Mouse (Mus musculus): ENCODE results near the gene Prlr. TPM values are rescaled to one million over a fixed set of nuclear protein-coding genes. Genes with fewer than 3 reads are reported as not detected.

Prlr gene
- polyA plus RNA-seq, 1 experiment from 2014 or later = 0.32 TPM

DNA sequence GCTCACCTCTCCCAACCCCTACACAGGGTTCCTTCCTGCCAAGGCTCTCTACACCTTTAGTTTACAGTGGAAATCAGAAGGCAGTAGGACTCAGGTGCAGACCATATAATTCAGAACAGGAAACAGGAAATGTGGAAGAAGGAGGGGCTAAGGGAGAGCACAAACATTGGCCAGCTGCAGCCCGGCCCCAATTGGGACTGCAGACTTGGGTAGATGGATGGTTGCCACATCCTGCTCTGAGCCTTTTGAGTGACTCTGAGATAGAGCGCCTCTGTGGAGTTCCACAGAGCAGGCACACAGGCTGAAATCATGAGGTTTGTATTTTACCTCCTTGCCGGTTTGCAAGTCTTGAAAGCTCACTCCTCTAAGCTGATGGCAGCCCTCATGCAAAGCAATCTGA, 59.8 kb downstream of the Prlr start:
- H3K27ac ChIP-seq = no peak overlapping the region
- 89% methylated on average over 3 of the region's 3 CpGs for WGBS
- ATAC-seq (ENCODE audit: insufficient number of reproducible peaks, insufficient read depth, low FRiP score, low TSS enrichment) = no peak

DNA sequence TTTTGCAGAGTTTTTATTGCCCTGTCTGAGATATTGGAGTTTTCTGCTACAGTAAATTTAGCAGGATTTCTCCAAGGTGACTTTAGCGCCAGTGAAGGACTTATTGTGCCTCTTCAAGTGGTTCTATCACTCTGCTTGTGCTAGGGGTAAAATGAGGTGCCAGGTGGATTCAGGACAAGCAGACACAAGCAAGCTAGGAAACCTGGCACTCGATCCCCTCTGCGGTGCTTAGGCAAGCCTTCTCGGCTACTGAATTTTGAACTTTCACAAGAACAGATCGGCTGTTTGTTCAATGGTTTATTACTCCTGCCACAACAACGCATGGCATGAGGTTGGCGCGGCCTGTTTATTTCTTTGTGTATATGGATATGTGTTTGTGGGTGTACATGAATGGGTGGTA, 61.4 kb downstream of the Prlr start:
- Histone ChIP-seq H3K36me3 (no peaks in the 10 kb centered on the region), H3K9ac (no peak overlapping the region), H3K9me3 (no peaks in the 10 kb centered on the region), H3K27ac (no peak overlapping the region), H3K4me1 (no peaks in the 10 kb centered on the region), H3K27me3 (no peaks in the 10 kb centered on the region), H3K4me2 (replicated peaks) (no peak overlapping the region), H3K4me3 (no peak overlapping the region)
- ATAC-seq (ENCODE audit: insufficient number of reproducible peaks, insufficient read depth, low FRiP score, low TSS enrichment) = no peak
- WGBS = 94% methylated on average over 8 of the region's 8 CpGs

More for the DNA sequence above, 59.8 kb downstream of the Prlr start:
- no peaks in the 10 kb centered on the region for H3K9me3 ChIP-seq
- no peaks in the 10 kb centered on the region for H3K27me3 ChIP-seq
- no peak overlapping the region for H3K9ac ChIP-seq
- H3K36me3 ChIP-seq = no peaks in the 10 kb centered on the region
- H3K4me2 ChIP-seq (replicated peaks) = no peak overlapping the region
- no peaks in the 10 kb centered on the region for H3K4me1 ChIP-seq
- no peak overlapping the region for H3K4me3 ChIP-seq

GRCm38 (mm10) chr15:10240228-10240795, 63.3 kb downstream of the Prlr start:
- Histone ChIP-seq H3K27ac (no peak overlapping the region), H3K4me3 (no peak overlapping the region), H3K36me3 (no peaks in the 10 kb centered on the region), H3K4me1 (no peaks in the 10 kb centered on the region), H3K9ac (no peak overlapping the region), H3K4me2 (replicated peaks) (no peak overlapping the region), H3K9me3 (no peaks in the 10 kb centered on the region), H3K27me3 (no peaks in the 10 kb centered on the region)
- 86% methylated on average over 5 of the region's 5 CpGs for WGBS
- ATAC-seq (ENCODE audit: insufficient number of reproducible peaks, insufficient read depth, low FRiP score, low TSS enrichment) = no peak

- Histone ChIP-seq H3K36me3 (no peaks in the 10 kb centered on the region), H3K4me1 (no peaks in the 10 kb centered on the region), H3K4me2 (replicated peaks) (no peak overlapping the region), H3K9me3 (no peaks in the 10 kb centered on the region), H3K27me3 (no peaks in the 10 kb centered on the region), H3K9ac (no peak overlapping the region), H3K4me3 (no peak overlapping the region), H3K27ac (no peak overlapping the region)
- ATAC-seq (ENCODE audit: insufficient number of reproducible peaks, insufficient read depth, low FRiP score, low TSS enrichment) = no peak
Observed at GRCm38 (mm10) chr15:10242250-10242649, 65.2 kb downstream of the Prlr start.

DNA sequence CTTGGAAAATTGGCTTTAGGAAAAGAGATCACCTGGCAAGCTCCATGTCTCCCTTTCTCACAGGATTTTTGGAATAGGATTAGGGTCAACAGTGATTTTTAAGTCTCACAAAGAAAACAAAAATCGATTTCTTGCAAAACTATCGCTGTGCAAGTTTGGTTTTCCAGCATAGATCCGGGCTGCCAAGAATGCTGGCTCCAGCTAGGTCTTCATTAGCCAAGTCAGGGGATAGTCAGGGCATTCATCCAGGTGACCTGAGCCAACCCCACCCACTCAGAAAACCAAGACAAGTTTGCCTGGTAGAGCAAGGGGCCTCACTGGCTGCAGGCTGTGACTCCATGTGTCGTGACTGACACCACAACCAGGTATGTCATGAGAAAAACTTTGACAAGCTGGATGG, 72.2 kb downstream of the Prlr start:
- Histone ChIP-seq H3K4me3 (no peak overlapping the region), H3K9ac (no peak overlapping the region), H3K27me3 (no peaks in the 10 kb centered on the region), H3K36me3 (no peaks in the 10 kb centered on the region), H3K4me1 (no peaks in the 10 kb centered on the region), H3K4me2 (replicated peaks) (no peak overlapping the region), H3K27ac (no peak overlapping the region), H3K9me3 (no peaks in the 10 kb centered on the region)
- 85% methylated on average over 4 of the region's 4 CpGs for WGBS
- no peak for ATAC-seq (ENCODE audit: insufficient number of reproducible peaks, insufficient read depth, low FRiP score, low TSS enrichment)

- no peak overlapping the region for H3K9ac ChIP-seq
- no peaks in the 10 kb centered on the region for H3K36me3 ChIP-seq
- no peak overlapping the region for H3K4me3 ChIP-seq
- 77% methylated on average over 6 of the region's 6 CpGs for WGBS
- H3K4me1 ChIP-seq = no peaks in the 10 kb centered on the region
- no peaks in the 10 kb centered on the region for H3K27me3 ChIP-seq
- H3K27ac ChIP-seq = no peak overlapping the region
- H3K4me2 ChIP-seq (replicated peaks) = no peak overlapping the region
- ATAC-seq (ENCODE audit: insufficient number of reproducible peaks, insufficient read depth, low FRiP score, low TSS enrichment) = no peak
- H3K9me3 ChIP-seq = no peaks in the 10 kb centered on the region
Observed at GRCm38 (mm10) chr15:10250784-10251183, 73.7 kb downstream of the Prlr start.

GRCm38 (mm10) chr15:10252526-10252925, 75.5 kb downstream of the Prlr start:
- WGBS = 42% methylated on average over 1 of the region's 1 CpGs
- no peak overlapping the region for H3K4me3 ChIP-seq

GRCm38 (mm10) chr15:10262219-10262618, 85.2 kb downstream of the Prlr start:
- H3K9ac ChIP-seq = no peak overlapping the region
- no peak overlapping the region for H3K4me3 ChIP-seq
- no peak overlapping the region for H3K4me2 ChIP-seq (replicated peaks)
- H3K9me3 ChIP-seq = no peaks in the 10 kb centered on the region
- WGBS = 97% methylated on average over 2 of the region's 2 CpGs
- H3K4me1 ChIP-seq = no peaks in the 10 kb centered on the region
- no peak for ATAC-seq (ENCODE audit: insufficient number of reproducible peaks, insufficient read depth, low FRiP score, low TSS enrichment)
- H3K27ac ChIP-seq = no peak overlapping the region
- no peaks in the 10 kb centered on the region for H3K36me3 ChIP-seq
- H3K27me3 ChIP-seq = no peaks in the 10 kb centered on the region

More at GRCm38 (mm10) chr15:10252526-10252925, 75.5 kb downstream of the Prlr start:
- no peak overlapping the region for H3K27ac ChIP-seq
- no peaks in the 10 kb centered on the region for H3K4me1 ChIP-seq
- no peak overlapping the region for H3K4me2 ChIP-seq (replicated peaks)
- no peak for ATAC-seq (ENCODE audit: insufficient number of reproducible peaks, insufficient read depth, low FRiP score, low TSS enrichment)
- H3K36me3 ChIP-seq = no peaks in the 10 kb centered on the region
- H3K9ac ChIP-seq = no peak overlapping the region
- H3K9me3 ChIP-seq = no peaks in the 10 kb centered on the region
- no peaks in the 10 kb centered on the region for H3K27me3 ChIP-seq

DNA sequence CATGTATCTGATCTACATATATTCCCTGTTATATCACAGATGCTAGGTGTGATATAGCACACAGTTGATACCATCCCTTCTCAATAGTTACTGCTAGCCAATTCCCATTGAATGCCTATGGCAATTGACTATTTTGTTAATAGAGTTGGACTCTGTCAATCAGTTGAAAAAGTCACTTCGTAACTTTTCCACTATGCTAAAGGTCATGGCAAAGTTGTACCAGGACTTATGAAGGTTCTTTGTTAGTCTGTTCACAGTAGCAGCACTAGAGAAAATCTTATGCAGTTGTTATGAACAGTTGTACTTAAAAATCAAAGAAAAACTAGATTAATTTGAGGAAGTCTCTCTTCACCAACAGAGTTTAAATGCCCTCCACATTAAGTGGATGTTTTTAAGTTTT, 85.6 kb downstream of the Prlr start:
- no peak for ATAC-seq (ENCODE audit: insufficient number of reproducible peaks, insufficient read depth, low FRiP score, low TSS enrichment)
- Histone ChIP-seq H3K36me3 (no peaks in the 10 kb centered on the region), H3K4me1 (no peaks in the 10 kb centered on the region), H3K4me3 (no peak overlapping the region), H3K27ac (no peak overlapping the region), H3K27me3 (no peaks in the 10 kb centered on the region), H3K9ac (no peak overlapping the region), H3K9me3 (no peaks in the 10 kb centered on the region), H3K4me2 (replicated peaks) (no peak overlapping the region)
- WGBS = 87% methylated on average over 1 of the region's 1 CpGs

DNA sequence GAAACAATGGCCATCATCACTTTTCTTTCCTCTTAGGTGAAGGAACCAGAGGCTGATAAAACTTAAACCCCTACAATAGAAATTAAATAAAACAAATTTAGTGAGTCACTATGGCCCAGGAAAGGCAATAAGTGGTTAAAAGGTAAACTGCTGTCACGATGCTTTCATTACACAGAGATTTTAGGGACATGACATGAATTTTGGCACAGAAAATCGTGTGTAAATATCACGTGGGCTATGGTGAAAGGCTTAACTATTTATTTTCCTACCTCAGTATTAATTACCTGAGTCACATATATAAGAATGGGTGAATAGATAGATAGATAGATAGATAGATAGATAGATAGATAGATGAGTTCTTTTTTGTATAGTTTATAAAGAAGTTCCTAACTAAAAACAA, 86.4 kb downstream of the Prlr start:
- Histone ChIP-seq H3K27me3 (no peaks in the 10 kb centered on the region), H3K9me3 (no peaks in the 10 kb centered on the region), H3K4me3 (no peak overlapping the region), H3K27ac (no peak overlapping the region), H3K36me3 (no peaks in the 10 kb centered on the region), H3K9ac (no peak overlapping the region), H3K4me1 (no peaks in the 10 kb centered on the region), H3K4me2 (replicated peaks) (no peak overlapping the region)
- WGBS = 79% methylated on average over 3 of the region's 3 CpGs
- no peak for ATAC-seq (ENCODE audit: insufficient number of reproducible peaks, insufficient read depth, low FRiP score, low TSS enrichment)

DNA sequence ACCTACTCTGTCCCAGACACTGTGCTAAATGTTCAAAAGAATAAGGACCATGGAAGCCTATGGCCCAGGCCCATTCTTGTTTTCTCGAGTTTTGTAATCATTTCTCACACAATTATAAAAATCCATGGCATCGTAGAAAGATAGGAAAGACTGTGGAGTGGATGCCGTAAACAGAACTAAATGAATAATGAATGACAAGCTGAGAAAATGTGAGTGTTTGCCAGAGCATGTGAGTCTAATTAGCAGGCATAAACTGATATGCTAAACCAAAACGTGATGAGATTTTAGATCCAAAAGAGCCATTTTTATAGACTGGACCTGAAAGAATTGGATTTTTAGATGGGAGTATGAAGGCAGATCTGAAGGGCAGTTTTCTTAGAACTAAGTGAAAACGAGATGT, 87.8 kb downstream of the Prlr start:
- no peak for ATAC-seq (ENCODE audit: insufficient number of reproducible peaks, insufficient read depth, low FRiP score, low TSS enrichment)
- WGBS = 78% methylated on average over 5 of the region's 5 CpGs
- H3K27me3 ChIP-seq = no peaks in the 10 kb centered on the region

GRCm38 (mm10) chr15:10267251-10267650, 90.2 kb downstream of the Prlr start:
- Histone ChIP-seq H3K27ac (no peak overlapping the region), H3K4me3 (no peak overlapping the region), H3K36me3 (no peaks in the 10 kb centered on the region), H3K9me3 (no peaks in the 10 kb centered on the region), H3K4me2 (replicated peaks) (no peak overlapping the region), H3K9ac (no peak overlapping the region), H3K27me3 (no peaks in the 10 kb centered on the region), H3K4me1 (no peaks in the 10 kb centered on the region)
- ATAC-seq (ENCODE audit: insufficient number of reproducible peaks, insufficient read depth, low FRiP score, low TSS enrichment) = no peak
- WGBS = 56% methylated on average over 3 of the region's 3 CpGs

More for the DNA sequence above, 87.8 kb downstream of the Prlr start:
- Histone ChIP-seq H3K4me2 (replicated peaks) (no peak overlapping the region), H3K4me3 (no peak overlapping the region), H3K9me3 (no peaks in the 10 kb centered on the region), H3K36me3 (no peaks in the 10 kb centered on the region), H3K4me1 (no peaks in the 10 kb centered on the region), H3K9ac (no peak overlapping the region), H3K27ac (no peak overlapping the region)

DNA sequence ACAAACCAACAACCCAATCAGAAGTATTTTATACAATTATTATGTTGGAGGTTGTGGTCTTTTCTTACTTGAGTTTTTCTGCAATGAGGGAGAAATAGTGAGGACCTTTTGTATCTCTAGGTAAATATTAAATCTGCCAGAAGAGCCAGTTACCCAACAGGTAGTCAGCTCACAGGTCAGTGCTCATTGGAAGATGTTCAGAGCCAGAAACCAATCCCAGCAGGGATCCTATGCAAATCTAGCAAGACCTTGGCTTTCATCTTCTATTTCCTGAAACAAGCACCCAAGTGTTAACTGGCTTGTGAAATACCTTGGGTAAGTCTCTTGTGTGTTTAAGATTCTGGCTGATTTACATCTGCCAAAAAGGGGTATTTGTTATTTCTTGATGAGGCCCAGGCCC, 99.3 kb downstream of the Prlr start:
- Histone ChIP-seq H3K36me3 (no peaks in the 10 kb centered on the region), H3K9me3 (no peaks in the 10 kb centered on the region), H3K4me1 (no peaks in the 10 kb centered on the region), H3K27ac (no peak overlapping the region), H3K9ac (no peak overlapping the region), H3K4me3 (no peak overlapping the region), H3K4me2 (replicated peaks) (no peak overlapping the region), H3K27me3 (no peaks in the 10 kb centered on the region)
- no peak for ATAC-seq (ENCODE audit: insufficient number of reproducible peaks, insufficient read depth, low FRiP score, low TSS enrichment)

Measured in embryonic facial prominence, embryonic 12.5 days (tissue).